Mouse (Mus musculus): ENCODE measurements at regions not wholly inside any gene's neighbourhood (a gene's known extent, or its start where the extent isn't known, plus 50 kb on each side); places are given as distances from the start of the nearest gene placed in this dataset.

DNA sequence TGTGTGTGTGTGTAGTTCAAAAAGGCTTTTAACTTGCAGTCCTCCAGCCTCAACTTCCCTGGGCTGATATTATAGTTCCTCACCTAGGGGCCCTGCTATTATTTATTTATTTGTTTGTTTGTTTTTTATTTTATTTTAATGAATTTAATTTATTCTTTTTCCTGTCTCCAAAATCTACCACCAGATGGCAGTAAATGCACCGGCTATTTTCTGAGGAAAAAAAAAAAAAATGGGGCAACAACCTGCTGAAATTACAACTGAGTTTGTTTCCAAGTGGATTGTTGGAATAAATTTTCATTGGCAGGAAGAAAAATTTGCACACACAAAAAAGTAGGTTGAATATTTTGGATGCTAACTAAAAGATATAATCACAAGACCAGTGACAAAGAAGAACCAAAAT lies 662.7 kb downstream of the Epm2a start:
- 30% methylated on average over 1 of the region's 1 CpGs for WGBS
- H3K4me3 ChIP-seq (ENCODE audit: low read depth, low read length): no peak overlapping the region
- H3K4me1 ChIP-seq (ENCODE audit: control insufficient read depth, insufficient read depth): no peaks in the 10 kb centered on the region
- no peak overlapping the region for H3K4me2 ChIP-seq (ENCODE audit: low read depth, low read length)
- H3K36me3 ChIP-seq (replicated peaks; ENCODE audit: control insufficient read depth, insufficient read depth, low read length): no peaks in the 10 kb centered on the region
- no peaks in the 10 kb centered on the region for H3K9me3 ChIP-seq (replicated peaks; ENCODE audit: control insufficient read depth, low read length)
- ATAC-seq (ENCODE audit: insufficient read depth, low read depth): no peak
- H3K27ac ChIP-seq (ENCODE audit: low read depth): no peak overlapping the region
- no peak overlapping the region for H3K9ac ChIP-seq (replicated peaks; ENCODE audit: low read depth, low read length)
- H3K27me3 ChIP-seq (ENCODE audit: control insufficient read depth, insufficient read depth, low read length): no peaks in the 10 kb centered on the region
- TF ChIP-seq CTCF (IDR thresholded peaks at IDR 0.05; ENCODE audit: low read depth) (no peak; the same call in 1 of the 2 replicates), EP300 (IDR thresholded peaks at IDR 0.05; ENCODE audit: low read depth) (no peak)
- DNase-seq (ENCODE audit: low spot score): no peak

GRCm38 (mm10) chr10:12017286-12017685 lies 674.1 kb downstream of the Epm2a start:
- no peak overlapping the region for H3K4me3 ChIP-seq (ENCODE audit: low read depth, low read length)
- WGBS: 84% methylated on average over 2 of the region's 2 CpGs
- H3K4me2 ChIP-seq (ENCODE audit: low read depth, low read length): no peak overlapping the region
- H3K36me3 ChIP-seq (replicated peaks; ENCODE audit: control insufficient read depth, insufficient read depth, low read length): no peaks in the 10 kb centered on the region
- no peak overlapping the region for H3K27ac ChIP-seq (ENCODE audit: low read depth)
- TF ChIP-seq EP300 (IDR thresholded peaks at IDR 0.05; ENCODE audit: low read depth): no peak
- TF ChIP-seq CTCF (IDR thresholded peaks at IDR 0.05; ENCODE audit: low read depth): no peak
- peaks cover 4% of the 10 kb centered on the region; the same call in 1 of the 2 replicates for H3K4me1 ChIP-seq (ENCODE audit: control insufficient read depth, insufficient read depth)
- H3K9me3 ChIP-seq (replicated peaks; ENCODE audit: control insufficient read depth, low read length): no peaks in the 10 kb centered on the region
- H3K27me3 ChIP-seq (ENCODE audit: control insufficient read depth, insufficient read depth, low read length): no peaks in the 10 kb centered on the region
- DNase-seq (ENCODE audit: low spot score) (no peak), ATAC-seq (ENCODE audit: insufficient read depth, low read depth) (no peak)
- H3K9ac ChIP-seq (replicated peaks; ENCODE audit: low read depth, low read length): no peak overlapping the region

- no peak overlapping the region for H3K9ac ChIP-seq (replicated peaks; ENCODE audit: low read depth, low read length)
- no peaks in the 10 kb centered on the region for H3K36me3 ChIP-seq (replicated peaks; ENCODE audit: control insufficient read depth, insufficient read depth, low read length)
- H3K4me3 ChIP-seq (ENCODE audit: low read depth, low read length): no peak overlapping the region
- ATAC-seq (ENCODE audit: insufficient read depth, low read depth): no peak
- TF ChIP-seq CTCF (IDR thresholded peaks at IDR 0.05; ENCODE audit: low read depth) (no peak), EP300 (IDR thresholded peaks at IDR 0.05; ENCODE audit: low read depth) (no peak)
- no peaks in the 10 kb centered on the region for H3K27me3 ChIP-seq (ENCODE audit: control insufficient read depth, insufficient read depth, low read length)
- no peak for DNase-seq (ENCODE audit: low spot score)
- WGBS: 44% methylated on average over 5 of the region's 5 CpGs
- no peak overlapping the region for H3K27ac ChIP-seq (ENCODE audit: low read depth)
- no peaks in the 10 kb centered on the region for H3K9me3 ChIP-seq (replicated peaks; ENCODE audit: control insufficient read depth, low read length)
- peaks cover 4% of the 10 kb centered on the region; the same call in 1 of the 2 replicates for H3K4me1 ChIP-seq (ENCODE audit: control insufficient read depth, insufficient read depth)
- H3K4me2 ChIP-seq (ENCODE audit: low read depth, low read length): no peak overlapping the region
Observed at GRCm38 (mm10) chr10:12018281-12018680, 675.1 kb downstream of the Epm2a start.

- peak; percentile 76 for ATAC-seq (ENCODE audit: insufficient read depth, low read depth)
- Histone ChIP-seq H3K4me2 (ENCODE audit: low read depth, low read length) (0 out of 2 replicates have a peak overlapping the region, but pooled peaks have one; percentile 1), H3K9me3 (replicated peaks; ENCODE audit: control insufficient read depth, low read length) (no peaks in the 10 kb centered on the region), H3K4me1 (ENCODE audit: control insufficient read depth, insufficient read depth) (peaks cover 4% of the 10 kb centered on the region; the same call in 1 of the 2 replicates), H3K27ac (ENCODE audit: low read depth) (peak overlapping the region; percentile 71), H3K27me3 (ENCODE audit: control insufficient read depth, insufficient read depth, low read length) (no peaks in the 10 kb centered on the region), H3K4me3 (ENCODE audit: low read depth, low read length) (no peak overlapping the region), H3K36me3 (replicated peaks; ENCODE audit: control insufficient read depth, insufficient read depth, low read length) (no peaks in the 10 kb centered on the region), H3K9ac (replicated peaks; ENCODE audit: low read depth, low read length) (no peak overlapping the region)
- whole genome bisulfite sequencing: 24% methylated on average over 14 of the region's 14 CpGs
- 0 out of 2 replicates have a peak, but pooled peaks have one; percentile 22 for TF ChIP-seq EP300 (IDR thresholded peaks at IDR 0.05; ENCODE audit: low read depth)
- TF ChIP-seq CTCF (IDR thresholded peaks at IDR 0.05; ENCODE audit: low read depth): no peak
- peak; percentile 31 for DNase-seq (ENCODE audit: low spot score)
Observed at GRCm38 (mm10) chr10:12019159-12019779, 676.1 kb downstream of the Epm2a start.

DNA sequence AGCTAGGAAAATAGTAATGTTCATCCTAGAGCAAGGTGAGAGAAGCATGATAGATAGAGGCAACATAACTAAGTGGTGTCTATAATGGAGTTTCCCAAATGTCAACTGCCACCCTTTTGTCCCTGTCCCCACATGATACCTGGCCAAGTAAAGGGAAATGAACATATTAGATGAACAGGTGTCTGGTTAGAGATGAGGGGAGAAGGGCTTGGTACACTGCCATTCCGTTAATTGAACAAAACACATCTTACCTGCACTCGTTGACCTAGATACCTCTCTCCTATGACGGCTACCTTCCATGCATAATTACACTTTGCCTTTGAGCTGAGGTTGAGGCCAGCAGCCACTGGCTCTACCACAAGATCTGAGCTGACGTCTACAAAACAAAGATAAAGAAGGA lies 677.4 kb downstream of the Epm2a start:
- H3K27ac ChIP-seq (ENCODE audit: low read depth): no peak overlapping the region
- no peak overlapping the region for H3K9ac ChIP-seq (replicated peaks; ENCODE audit: low read depth, low read length)
- no peaks in the 10 kb centered on the region for H3K36me3 ChIP-seq (replicated peaks; ENCODE audit: control insufficient read depth, insufficient read depth, low read length)
- H3K4me3 ChIP-seq (ENCODE audit: low read depth, low read length): no peak overlapping the region
- TF ChIP-seq EP300 (IDR thresholded peaks at IDR 0.05; ENCODE audit: low read depth): no peak
- no peak for TF ChIP-seq CTCF (IDR thresholded peaks at IDR 0.05; ENCODE audit: low read depth)
- no peaks in the 10 kb centered on the region for H3K27me3 ChIP-seq (ENCODE audit: control insufficient read depth, insufficient read depth, low read length)
- peaks cover 4% of the 10 kb centered on the region; the same call in 1 of the 2 replicates for H3K4me1 ChIP-seq (ENCODE audit: control insufficient read depth, insufficient read depth)
- no peak overlapping the region for H3K4me2 ChIP-seq (ENCODE audit: low read depth, low read length)
- H3K9me3 ChIP-seq (replicated peaks; ENCODE audit: control insufficient read depth, low read length): no peaks in the 10 kb centered on the region
- 84% methylated on average over 4 of the region's 4 CpGs for WGBS
- DNase-seq (ENCODE audit: low spot score): no peak
- ATAC-seq (ENCODE audit: insufficient read depth, low read depth): no peak

- TF ChIP-seq EP300 (IDR thresholded peaks at IDR 0.05; ENCODE audit: low read depth) (no peak), CTCF (IDR thresholded peaks at IDR 0.05; ENCODE audit: low read depth) (no peak)
- Histone ChIP-seq H3K36me3 (replicated peaks; ENCODE audit: control insufficient read depth, insufficient read depth, low read length) (no peaks in the 10 kb centered on the region), H3K4me1 (ENCODE audit: control insufficient read depth, insufficient read depth) (no peaks in the 10 kb centered on the region), H3K4me2 (ENCODE audit: low read depth, low read length) (no peak overlapping the region), H3K4me3 (ENCODE audit: low read depth, low read length) (no peak overlapping the region), H3K9ac (replicated peaks; ENCODE audit: low read depth, low read length) (no peak overlapping the region), H3K27me3 (ENCODE audit: control insufficient read depth, insufficient read depth, low read length) (no peaks in the 10 kb centered on the region), H3K9me3 (replicated peaks; ENCODE audit: control insufficient read depth, low read length) (no peaks in the 10 kb centered on the region), H3K27ac (ENCODE audit: low read depth) (no peak overlapping the region)
- WGBS: 33% methylated on average over 1 of the region's 1 CpGs
- no peak for ATAC-seq (ENCODE audit: insufficient read depth, low read depth)
- no peak for DNase-seq (ENCODE audit: low spot score)
Observed at GRCm38 (mm10) chr10:12035159-12035558, 692.0 kb downstream of the Epm2a start.

All from heart, postnatal 0 days (tissue).